Mouse (Mus musculus): Measurements from ENCODE around the gene Gadl1. TPM values are rescaled to one million over a fixed set of nuclear protein-coding genes. Genes with fewer than 3 reads are reported as not detected.

Gene Gadl1
- polyA plus RNA-seq (2012; rRNA removed) = not detected in 2 replicates

- H3K4me3 ChIP-seq (ENCODE audit: low read depth, low read length) = no peak within 1 kb of the TSS
- 85% methylated on average over 9 of the region's 9 CpGs for WGBS
- no peak within 1 kb of the TSS for H3K27ac ChIP-seq (ENCODE audit: insufficient read depth, low read depth, low read length)
- H3K36me3 ChIP-seq (ENCODE audit: control insufficient read depth, insufficient read depth, low read length) = no peaks in the 10 kb centered on the region
- H3K27me3 ChIP-seq (ENCODE audit: control insufficient read depth, insufficient read depth, low read length) = no peaks in the 10 kb centered on the region
- no peaks in the 10 kb centered on the region for H3K4me1 ChIP-seq (ENCODE audit: control insufficient read depth, insufficient read depth, insufficient read length, low read length)
- no peak for TF ChIP-seq POLR2A (IDR thresholded peaks at IDR 0.05; ENCODE audit: low read depth, low read length)
Observed at GRCm38 (mm10) chr9:115909155-115909554, at the start of gene Gadl1. Gadl1 (plus strand) TSS chr9:115909455.

GRCm38 (mm10) chr9:115862802-115863201, 46.5 kb upstream of the Gadl1 start:
- Histone ChIP-seq H3K36me3 (ENCODE audit: control insufficient read depth, insufficient read depth, low read length) (no peaks in the 10 kb centered on the region), H3K27me3 (ENCODE audit: control insufficient read depth, insufficient read depth, low read length) (no peaks in the 10 kb centered on the region), H3K27ac (ENCODE audit: insufficient read depth, low read depth, low read length) (no peak overlapping the region), H3K4me1 (ENCODE audit: control insufficient read depth, insufficient read depth, insufficient read length, low read length) (no peaks in the 10 kb centered on the region), H3K4me3 (ENCODE audit: low read depth, low read length) (no peak overlapping the region)
- TF ChIP-seq CTCF (IDR thresholded peaks at IDR 0.05; ENCODE audit: extremely low read depth, insufficient read length, insufficient replicate concordance, low read depth, low read length) = no peak
- WGBS = 80% methylated on average over 5 of the region's 5 CpGs

GRCm38 (mm10) chr9:115863326-115863725, 45.9 kb upstream of the Gadl1 start:
- TF ChIP-seq POLR2A (IDR thresholded peaks at IDR 0.05; ENCODE audit: low read depth, low read length) (no peak), CTCF (IDR thresholded peaks at IDR 0.05; ENCODE audit: extremely low read depth, insufficient read length, insufficient replicate concordance, low read depth, low read length) (no peak)
- Histone ChIP-seq H3K36me3 (ENCODE audit: control insufficient read depth, insufficient read depth, low read length) (no peaks in the 10 kb centered on the region), H3K27ac (ENCODE audit: insufficient read depth, low read depth, low read length) (no peak overlapping the region), H3K27me3 (ENCODE audit: control insufficient read depth, insufficient read depth, low read length) (no peaks in the 10 kb centered on the region), H3K4me1 (ENCODE audit: control insufficient read depth, insufficient read depth, insufficient read length, low read length) (no peaks in the 10 kb centered on the region), H3K4me3 (ENCODE audit: low read depth, low read length) (no peak overlapping the region)
- WGBS = 81% methylated on average over 6 of the region's 6 CpGs

GRCm38 (mm10) chr9:115867277-115867676, 42.0 kb upstream of the Gadl1 start:
- no peak overlapping the region for H3K4me3 ChIP-seq (ENCODE audit: low read depth, low read length)
- no peak for TF ChIP-seq CTCF (IDR thresholded peaks at IDR 0.05; ENCODE audit: extremely low read depth, insufficient read length, insufficient replicate concordance, low read depth, low read length)
- TF ChIP-seq POLR2A (IDR thresholded peaks at IDR 0.05; ENCODE audit: low read depth, low read length) = no peak
- 31% methylated on average over 2 of the region's 2 CpGs for WGBS

GRCm38 (mm10) chr9:115870168-115870567, 39.1 kb upstream of the Gadl1 start:
- H3K27ac ChIP-seq (ENCODE audit: insufficient read depth, low read depth, low read length) = no peak overlapping the region
- TF ChIP-seq POLR2A (IDR thresholded peaks at IDR 0.05; ENCODE audit: low read depth, low read length) (no peak), CTCF (IDR thresholded peaks at IDR 0.05; ENCODE audit: extremely low read depth, insufficient read length, insufficient replicate concordance, low read depth, low read length) (no peak)
- H3K27me3 ChIP-seq (ENCODE audit: control insufficient read depth, insufficient read depth, low read length) = no peaks in the 10 kb centered on the region
- 87% methylated on average over 13 of the region's 13 CpGs for WGBS
- H3K36me3 ChIP-seq (ENCODE audit: control insufficient read depth, insufficient read depth, low read length) = no peaks in the 10 kb centered on the region
- no peaks in the 10 kb centered on the region for H3K4me1 ChIP-seq (ENCODE audit: control insufficient read depth, insufficient read depth, insufficient read length, low read length)
- H3K4me3 ChIP-seq (ENCODE audit: low read depth, low read length) = no peak overlapping the region

More at GRCm38 (mm10) chr9:115867277-115867676, 42.0 kb upstream of the Gadl1 start:
- H3K27ac ChIP-seq (ENCODE audit: insufficient read depth, low read depth, low read length) = no peak overlapping the region
- H3K4me1 ChIP-seq (ENCODE audit: control insufficient read depth, insufficient read depth, insufficient read length, low read length) = no peaks in the 10 kb centered on the region
- no peaks in the 10 kb centered on the region for H3K36me3 ChIP-seq (ENCODE audit: control insufficient read depth, insufficient read depth, low read length)
- H3K27me3 ChIP-seq (ENCODE audit: control insufficient read depth, insufficient read depth, low read length) = no peaks in the 10 kb centered on the region

- Histone ChIP-seq H3K27me3 (ENCODE audit: control insufficient read depth, insufficient read depth, low read length) (no peaks in the 10 kb centered on the region), H3K4me1 (ENCODE audit: control insufficient read depth, insufficient read depth, insufficient read length, low read length) (no peaks in the 10 kb centered on the region), H3K36me3 (ENCODE audit: control insufficient read depth, insufficient read depth, low read length) (no peaks in the 10 kb centered on the region), H3K27ac (ENCODE audit: insufficient read depth, low read depth, low read length) (no peak overlapping the region), H3K4me3 (ENCODE audit: low read depth, low read length) (no peak overlapping the region)
- 82% methylated on average over 5 of the region's 5 CpGs for WGBS
- no peak for TF ChIP-seq CTCF (IDR thresholded peaks at IDR 0.05; ENCODE audit: extremely low read depth, insufficient read length, insufficient replicate concordance, low read depth, low read length)
- TF ChIP-seq POLR2A (IDR thresholded peaks at IDR 0.05; ENCODE audit: low read depth, low read length) = no peak
Observed at GRCm38 (mm10) chr9:115870640-115871039, 38.6 kb upstream of the Gadl1 start.

- no peaks in the 10 kb centered on the region; the same call in 1 of the 2 replicates for H3K4me1 ChIP-seq (ENCODE audit: control insufficient read depth, insufficient read depth, insufficient read length, low read length)
- no peaks in the 10 kb centered on the region for H3K27me3 ChIP-seq (ENCODE audit: control insufficient read depth, insufficient read depth, low read length)
- no peaks in the 10 kb centered on the region for H3K36me3 ChIP-seq (ENCODE audit: control insufficient read depth, insufficient read depth, low read length)
- no peak overlapping the region for H3K27ac ChIP-seq (ENCODE audit: insufficient read depth, low read depth, low read length)
- TF ChIP-seq POLR2A (IDR thresholded peaks at IDR 0.05; ENCODE audit: low read depth, low read length) = no peak
- no peak for TF ChIP-seq CTCF (IDR thresholded peaks at IDR 0.05; ENCODE audit: extremely low read depth, insufficient read length, insufficient replicate concordance, low read depth, low read length)
- no peak overlapping the region for H3K4me3 ChIP-seq (ENCODE audit: low read depth, low read length)
- 89% methylated on average over 6 of the region's 6 CpGs for WGBS
Observed at GRCm38 (mm10) chr9:115880500-115880899, 28.8 kb upstream of the Gadl1 start.

- Histone ChIP-seq H3K4me3 (ENCODE audit: low read depth, low read length) (no peak overlapping the region), H3K27ac (ENCODE audit: insufficient read depth, low read depth, low read length) (no peak overlapping the region), H3K4me1 (ENCODE audit: control insufficient read depth, insufficient read depth, insufficient read length, low read length) (no peaks in the 10 kb centered on the region; the same call in 1 of the 2 replicates), H3K27me3 (ENCODE audit: control insufficient read depth, insufficient read depth, low read length) (no peaks in the 10 kb centered on the region), H3K36me3 (ENCODE audit: control insufficient read depth, insufficient read depth, low read length) (no peaks in the 10 kb centered on the region)
- WGBS = 74% methylated on average over 3 of the region's 3 CpGs
- TF ChIP-seq CTCF (IDR thresholded peaks at IDR 0.05; ENCODE audit: extremely low read depth, insufficient read length, insufficient replicate concordance, low read depth, low read length) = peak; percentile 50; the same call in 1 of the 2 replicates
- TF ChIP-seq POLR2A (IDR thresholded peaks at IDR 0.05; ENCODE audit: low read depth, low read length) = no peak
Observed at GRCm38 (mm10) chr9:115881137-115881536, 28.1 kb upstream of the Gadl1 start.
